Mouse (Mus musculus) CH12.LX (cell line): ENCODE results near the gene Cabin1. TPM values are rescaled to one million over a fixed set of nuclear protein-coding genes. Genes with fewer than 3 reads are reported as not detected.

Experiments
- DNase-seq: peaks from one replicate; pipeline ENCODE4 v3.0.0-alpha.2; 2013; ENCODE audit errors: extremely low read depth
- H3K27ac ChIP-seq: 2 replicates; pipeline ENCODE4 v1.5.1; 2012; ENCODE audit warnings: low read depth, mild to moderate bottlenecking, control low read depth, moderate library complexity; ENCODE audit not compliant: insufficient read depth
- H3K27me3 ChIP-seq: replicated peaks from 2 replicates; pipeline ENCODE3; 2012; ENCODE audit warnings: inconsistent platforms
- H3K36me3 ChIP-seq, 2 experiments: replicated peaks in 1 of 2; 2 replicates each; pipeline versions ENCODE3 to v1.6.1; 2012; ENCODE audit warnings: inconsistent platforms in 1 of 2, low read length in 1 of 2, mild to moderate bottlenecking in 1 of 2, mixed read lengths in 1 of 2, moderate library complexity in 1 of 2; ENCODE audit not compliant: control insufficient read depth in 1 of 2, insufficient read depth in 1 of 2
- H3K4me1 ChIP-seq, 2 experiments: 2 replicates each; pipeline ENCODE4 v1.6.1; 2012; ENCODE audit warnings: inconsistent platforms in 1 of 2, moderate library complexity in 1 of 2; ENCODE audit not compliant: insufficient read depth in 2 of 2, control insufficient read depth in 1 of 2
- H3K4me2 ChIP-seq: 2 replicates; pipeline ENCODE4 v1.6.1; 2012; ENCODE audit warnings: low read depth, mild to moderate bottlenecking, control low read depth; ENCODE audit not compliant: poor library complexity, insufficient read depth, severe bottlenecking
- H3K4me3 ChIP-seq, 3 experiments: fragments of 150-350 bp in 1 of 3; sonication (generic) in 1 of 3; replicated peaks in 1 of 3; 2 replicates each; pipeline versions ENCODE3 to v1.5.1; 2011 to 2012; ENCODE audit warnings: low read depth in 2 of 3, low read length in 2 of 3, mild to moderate bottlenecking in 2 of 3, moderate library complexity in 2 of 3, control low read depth in 1 of 3, improper control_type of control experiment in 1 of 3, inconsistent platforms in 1 of 3, mixed read lengths in 1 of 3; ENCODE audit not compliant: poor library complexity in 1 of 3
- H3K79me2 ChIP-seq: replicated peaks from 2 replicates; pipeline ENCODE4 v1.6.1; 2012; ENCODE audit warnings: mild to moderate bottlenecking, moderate library complexity; ENCODE audit not compliant: control insufficient read depth, poor library complexity, insufficient read depth, severe bottlenecking; ENCODE audit errors: extremely low read depth
- H3K9ac ChIP-seq: 2 replicates; pipeline ENCODE4 v1.6.1; 2012; ENCODE audit warnings: low read depth, mild to moderate bottlenecking, control low read depth, moderate library complexity; ENCODE audit not compliant: insufficient read depth
- H3K9me3 ChIP-seq: replicated peaks from 2 replicates; pipeline ENCODE3; 2012; ENCODE audit warnings: low read length, inconsistent platforms, mixed read lengths
- E2F4 ChIP-seq: IDR thresholded peaks from 2 replicates; pipeline ENCODE4 v1.6.1; 2011; ENCODE audit warnings: low read depth, low read length, improper control_type of control experiment; ENCODE audit not compliant: insufficient replicate concordance
- ELF1 ChIP-seq: IDR thresholded peaks from 2 replicates; pipeline ENCODE4 v1.6.1; 2014; ENCODE audit warnings: low read depth, mild to moderate bottlenecking, inconsistent platforms, low read length, improper control_type of control experiment
- EP300 ChIP-seq: IDR thresholded peaks from 2 replicates; pipeline ENCODE4 v1.6.1; 2011; ENCODE audit warnings: low read length, improper control_type of control experiment
- HCFC1 ChIP-seq: IDR thresholded peaks from 2 replicates; pipeline ENCODE4 v1.6.1; 2012; ENCODE audit warnings: low read depth, mild to moderate bottlenecking, inconsistent platforms, low read length, improper control_type of control experiment
- JUND ChIP-seq: conservative IDR thresholded peaks from 2 replicates; pipeline ENCODE4 v1.6.1; 2011; ENCODE audit warnings: low read depth, low read length, improper control_type of control experiment
- MAX ChIP-seq: IDR thresholded peaks from 2 replicates; pipeline ENCODE4 v1.6.1; 2011; ENCODE audit warnings: low read length, improper control_type of control experiment
- MAZ ChIP-seq: IDR thresholded peaks from 2 replicates; pipeline ENCODE4 v1.6.1; 2012; ENCODE audit warnings: low read depth, mild to moderate bottlenecking, inconsistent platforms, low read length, improper control_type of control experiment, moderate library complexity
- MXI1 ChIP-seq: IDR thresholded peaks from 2 replicates; pipeline ENCODE4 v1.6.1; 2011; ENCODE audit warnings: mild to moderate bottlenecking, low read depth, low read length, improper control_type of control experiment
- POLR2A ChIP-seq: IDR thresholded peaks from 2 replicates; pipeline ENCODE4 v1.6.1; 2011; ENCODE audit warnings: low read depth, mild to moderate bottlenecking, improper control_type of control experiment, low read length
- RAD21 ChIP-seq: IDR thresholded peaks from 2 replicates; pipeline ENCODE4 v1.6.1; 2011; ENCODE audit warnings: low read depth, mild to moderate bottlenecking, low read length, improper control_type of control experiment, moderate library complexity
- RCOR1 ChIP-seq: conservative IDR thresholded peaks from 2 replicates; pipeline ENCODE4 v1.6.1; 2012; ENCODE audit warnings: low read depth, mild to moderate bottlenecking, inconsistent platforms, low read length, improper control_type of control experiment
- SIN3A ChIP-seq: IDR thresholded peaks from 2 replicates; pipeline ENCODE4 v1.6.1; 2012; ENCODE audit warnings: low read length, improper control_type of control experiment, inconsistent platforms
- UBTF ChIP-seq: IDR thresholded peaks from 2 replicates; pipeline ENCODE4 v1.6.1; 2012; ENCODE audit warnings: low read depth, mild to moderate bottlenecking, inconsistent platforms, low read length, improper control_type of control experiment, moderate library complexity
- USF2 ChIP-seq: conservative IDR thresholded peaks from 2 replicates; pipeline ENCODE4 v1.6.1; 2011; ENCODE audit warnings: low read depth, low read length, improper control_type of control experiment
- ZC3H11A ChIP-seq: IDR thresholded peaks from 2 replicates; pipeline ENCODE4 v1.6.1; 2012; ENCODE audit warnings: low read depth, mild to moderate bottlenecking, inconsistent platforms, low read length, improper control_type of control experiment
- ZMIZ1 ChIP-seq: IDR thresholded peaks from 2 replicates; pipeline ENCODE4 v1.6.1; 2012; ENCODE audit warnings: low read depth, mild to moderate bottlenecking, inconsistent platforms, low read length, improper control_type of control experiment
- ZNF384 ChIP-seq: IDR thresholded peaks from 2 replicates; pipeline ENCODE4 v1.6.1; 2012; ENCODE audit warnings: low read depth, low read length, improper control_type of control experiment, inconsistent platforms
- dilution Hi-C: fragments of 300-500 bp; cut with MboI; formaldehyde crosslinking; loops from 2 replicates; pipeline ENCODE4 v1.14.3; 2020; ENCODE audit warnings: low sequenced_read_pairs; ENCODE audit not compliant: extremely low pct_unique_long_range_greater_than_20kb, extremely low pct_ligation_motif_present
- in situ Hi-C: fragments of 300-500 bp; cut with MboI; formaldehyde crosslinking; loops from 3 replicates; pipeline ENCODE4 v1.14.3; 2019; ENCODE audit warnings: low sequenced_read_pairs, low pct_ligation_motif_present, low pct_unique_long_range_greater_than_20kb, mixed read lengths
- polyA plus RNA-seq: library from polyadenylated mRNA; unstranded; fragments of >175 nt; gene quantifications from 2 replicates; pipeline ENCODE4 v1.2.1, GENCODE M21; 2012; ENCODE audit warnings: low read depth; ENCODE audit not compliant: insufficient read length
- total RNA-seq, 2 experiments: library from RNA; depleted of rRNA; stranded (reverse); fragments of 300-350 nt in 1 of 2; fragments of >200 nt in 1 of 2; gene quantifications; 2 replicates each; pipeline ENCODE4 v1.2.3; 2012 to 2014

Gene Cabin1
- total and polyA plus RNA-seq, 3 experiments: 12.0 to 46.0 (median 29.0) TPM

GRCm38 (mm10) chr10:75777885-75778284 is 13.7 kb upstream of the Cabin1 start:
- Histone ChIP-seq H3K36me3 (peaks cover 7 to 39% of the 10 kb centered on the region in 2 experiments), H3K4me1 (peaks cover 6 to 38% of the 10 kb centered on the region in 2 experiments), H3K4me2 (no peak overlapping the region), H3K79me2 (peaks cover 3% of the 10 kb centered on the region; the same call in 1 of the 2 replicates), H3K4me3 (no peak overlapping the region), H3K27ac (no peak overlapping the region), H3K9me3 (no peaks in the 10 kb centered on the region), H3K27me3 (no peaks in the 10 kb centered on the region), H3K9ac (no peak overlapping the region)
- in situ Hi-C loops (no loop called here), dilution Hi-C loops (no loop called here)
- TF ChIP-seq USF2 (no peak), EP300 (no peak), MAX (no peak)
- DNase-seq: no peak

DNA sequence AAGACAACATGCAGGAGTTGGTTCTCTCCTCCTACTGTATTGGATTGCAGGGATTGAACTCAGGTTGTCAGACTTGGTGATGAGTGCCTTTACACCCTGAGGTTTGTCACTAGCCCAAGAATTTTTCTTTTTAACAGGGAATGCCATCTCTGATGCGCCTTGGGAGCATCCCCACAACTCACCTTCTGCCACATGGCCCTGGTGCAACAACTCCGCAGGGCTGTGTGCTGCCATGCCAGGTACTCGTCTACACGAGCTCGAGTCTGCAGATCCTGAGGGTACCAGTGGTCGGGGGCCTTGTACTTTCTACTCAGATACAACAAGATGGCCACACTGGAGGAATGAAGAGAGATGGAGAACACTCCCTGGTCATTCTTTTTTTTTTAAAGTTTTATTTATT is 12.4 kb upstream of the Cabin1 start:
- Histone ChIP-seq H3K27me3 (no peaks in the 10 kb centered on the region), H3K4me2 (no peak overlapping the region), H3K79me2 (peaks cover 6% of the 10 kb centered on the region; the same call in 1 of the 2 replicates), H3K9ac (no peak overlapping the region), H3K4me3 (no peak overlapping the region), H3K9me3 (no peaks in the 10 kb centered on the region)
- dilution Hi-C loops: no loop called here
- in situ Hi-C loops: no loop called here
- TF ChIP-seq ZMIZ1 (no peak), MXI1 (no peak), SIN3A (no peak), RCOR1 (no peak), MAX (no peak), JUND (no peak), ZC3H11A (no peak), E2F4 (no peak), ELF1 (no peak), UBTF (no peak), POLR2A (no peak)
- TF ChIP-seq, all 38 proteins: peak for 0
- peaks cover 7 to 40% of the 10 kb centered on the region in 2 experiments for H3K36me3 ChIP-seq
- H3K27ac ChIP-seq: no peak overlapping the region
- H3K4me1 ChIP-seq: peaks cover 3 to 36% of the 10 kb centered on the region in 2 experiments; a peak in 2 of 4 replicates
- no peak for DNase-seq

GRCm38 (mm10) chr10:75774587-75774986 is 10.4 kb upstream of the Cabin1 start:
- TF ChIP-seq ZMIZ1 (no peak), RAD21 (no peak), JUND (no peak), ZNF384 (no peak), MAZ (no peak), HCFC1 (no peak)
- Histone ChIP-seq H3K9ac (no peak overlapping the region), H3K9me3 (no peaks in the 10 kb centered on the region), H3K27ac (no peak overlapping the region), H3K4me1 (peaks cover 3 to 49% of the 10 kb centered on the region in 2 experiments; a peak in 2 of 4 replicates), H3K4me3 (no peak overlapping the region), H3K4me2 (no peak overlapping the region), H3K27me3 (no peaks in the 10 kb centered on the region), H3K79me2 (peaks cover 3% of the 10 kb centered on the region; the same call in 1 of the 2 replicates), H3K36me3 (peaks cover 14 to 57% of the 10 kb centered on the region in 2 experiments)
- in situ Hi-C loops: no loop called here
- no peak for DNase-seq
- dilution Hi-C loops: no loop called here
